Mouse (Mus musculus) liver, postnatal 0 days (tissue): Measurements from ENCODE around the gene Cadm2. TPM values are rescaled to one million over a fixed set of nuclear protein-coding genes. Genes with fewer than 3 reads are reported as not detected.

Experiments used
- ATAC-seq: fragments of 200-750 bp; cut with Nextera tagmentation; 2 replicates; pipeline ENCODE4 v1.8.0; 2017; ENCODE audit warnings: mild to moderate bottlenecking, moderate library complexity
- DNase-seq: peaks from one replicate; pipeline ENCODE4 v3.0.0-alpha.2; 2016
- H3K27ac ChIP-seq: fragments of 300-500 bp; sonication (generic); 2 replicates; pipeline ENCODE4 v1.5.1; 2014; ENCODE audit warnings: antibody characterized with exemption, moderate library complexity, mild to moderate bottlenecking, low read depth
- H3K27me3 ChIP-seq: fragments of 300-500 bp; sonication (generic); 2 replicates; pipeline ENCODE4 v1.6.1; 2014; ENCODE audit warnings: low read length, control low read depth, mixed read lengths; ENCODE audit not compliant: insufficient read depth
- H3K36me3 ChIP-seq: fragments of 300-500 bp; sonication (generic); replicated peaks from 2 replicates; pipeline ENCODE4 v1.6.1; 2014; ENCODE audit warnings: mild to moderate bottlenecking, control low read depth, low read length, moderate library complexity, mixed read lengths; ENCODE audit not compliant: insufficient read depth
- H3K4me1 ChIP-seq: fragments of 300-500 bp; sonication (generic); 2 replicates; pipeline ENCODE4 v1.6.1; 2014; ENCODE audit warnings: antibody characterized with exemption, mild to moderate bottlenecking, control low read depth; ENCODE audit not compliant: insufficient read depth
- H3K4me2 ChIP-seq: fragments of 300-500 bp; sonication (generic); 2 replicates; pipeline ENCODE4 v1.6.1; 2014; ENCODE audit warnings: low read depth, mild to moderate bottlenecking, low read length, moderate library complexity, mixed read lengths
- H3K4me3 ChIP-seq: fragments of 300-500 bp; sonication (generic); 2 replicates; pipeline ENCODE4 v1.5.1; 2014; ENCODE audit warnings: low read depth, low read length
- H3K9ac ChIP-seq: fragments of 300-500 bp; sonication (generic); replicated peaks from 2 replicates; pipeline ENCODE4 v1.6.1; 2014; ENCODE audit warnings: mild to moderate bottlenecking, moderate library complexity
- H3K9me3 ChIP-seq: fragments of 300-500 bp; sonication (generic); 2 replicates; pipeline ENCODE4 v1.6.1; 2016; ENCODE audit warnings: mild to moderate bottlenecking, control low read depth, low read length, mixed read lengths
- CTCF ChIP-seq: sonication (generic); IDR thresholded peaks from 2 replicates; pipeline ENCODE4 v1.5.1; 2016; ENCODE audit warnings: antibody characterized with exemption, low read depth
- EP300 ChIP-seq: IDR thresholded peaks from 2 replicates; pipeline ENCODE4 v1.6.1; 2016; ENCODE audit warnings: antibody characterized with exemption, low read depth, mild to moderate bottlenecking
- WGBS: fragments of 180-500 bp; shearing (Covaris S2); extraction: QIAGEN DNeasy Blood & Tissue Kit; methylation state at CpG from one replicate; pipeline ENCODE4 v1.1.7; 2014; ENCODE audit not compliant: insufficient replicate concordance; 5-methylcytosine and 5-hydroxymethylcytosine counted together
- polyA plus RNA-seq: library from polyadenylated mRNA; unstranded; fragments of >200 nt; fragmentation: Nextera tagmentation; extraction: Ambion mirVana; gene quantifications from 2 replicates; pipeline ENCODE4 v1.2.1, GENCODE M21; 2015

The Cadm2 gene
- polyA plus RNA-seq, 1 experiment from 2014 or later: not detected

DNA sequence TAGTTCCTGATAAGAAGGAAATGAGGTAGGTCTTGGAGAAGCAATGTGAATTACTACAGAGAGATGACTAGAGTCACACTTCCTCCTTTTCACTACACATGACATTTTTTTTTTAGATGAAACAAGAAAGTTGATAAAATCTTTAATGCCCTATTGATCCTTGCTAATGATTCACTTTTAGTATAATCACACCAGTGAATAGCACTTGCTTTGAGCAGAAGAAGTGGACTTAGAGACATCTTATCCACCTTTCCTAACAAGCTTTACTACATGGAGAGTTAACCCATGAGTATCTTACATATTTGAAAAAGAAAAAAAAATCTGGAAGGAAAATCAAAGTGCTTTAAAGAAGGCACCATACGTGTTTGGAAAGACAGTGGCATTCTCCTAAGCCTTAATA, 93.7 kb downstream of the Cadm2 start:
- Histone ChIP-seq H3K27ac (no peak overlapping the region), H3K9me3 (no peaks in the 10 kb centered on the region), H3K4me3 (no peak overlapping the region), H3K4me2 (no peak overlapping the region), H3K27me3 (no peaks in the 10 kb centered on the region), H3K36me3 (no peaks in the 10 kb centered on the region), H3K9ac (no peak overlapping the region), H3K4me1 (no peaks in the 10 kb centered on the region)
- WGBS: 62% methylated on average over 1 of the region's 1 CpGs
- ATAC-seq (no peak), DNase-seq (no peak)
- TF ChIP-seq CTCF: no peak
- TF ChIP-seq EP300: no peak

DNA sequence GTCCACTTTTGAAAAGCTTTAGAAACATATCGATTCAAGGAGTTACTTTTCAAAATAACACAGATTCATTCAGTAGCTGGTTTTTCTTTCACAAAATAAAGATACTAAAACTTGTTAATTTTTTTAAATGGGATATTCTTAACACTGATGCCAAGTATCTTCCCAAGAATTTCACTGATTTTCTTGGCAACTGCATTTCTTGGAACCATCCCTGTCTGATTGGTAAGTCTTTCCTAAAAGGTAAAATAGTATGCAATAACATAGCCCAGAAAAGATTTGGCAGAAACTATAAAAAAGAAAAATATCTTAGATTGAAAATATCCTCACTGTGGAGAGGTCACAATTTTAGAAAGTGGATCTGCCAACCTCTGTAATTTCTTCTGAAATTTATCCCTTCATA, 95.8 kb downstream of the Cadm2 start:
- H3K36me3 ChIP-seq: no peaks in the 10 kb centered on the region
- H3K4me3 ChIP-seq: no peak overlapping the region
- H3K9me3 ChIP-seq: no peaks in the 10 kb centered on the region
- DNase-seq: no peak
- no peak overlapping the region for H3K4me2 ChIP-seq
- no peak for ATAC-seq
- H3K27ac ChIP-seq: no peak overlapping the region
- no peak overlapping the region for H3K9ac ChIP-seq
- H3K27me3 ChIP-seq: no peaks in the 10 kb centered on the region
- 71% methylated on average over 1 of the region's 1 CpGs for WGBS
- TF ChIP-seq EP300 (no peak), CTCF (no peak)
- no peaks in the 10 kb centered on the region for H3K4me1 ChIP-seq

DNA sequence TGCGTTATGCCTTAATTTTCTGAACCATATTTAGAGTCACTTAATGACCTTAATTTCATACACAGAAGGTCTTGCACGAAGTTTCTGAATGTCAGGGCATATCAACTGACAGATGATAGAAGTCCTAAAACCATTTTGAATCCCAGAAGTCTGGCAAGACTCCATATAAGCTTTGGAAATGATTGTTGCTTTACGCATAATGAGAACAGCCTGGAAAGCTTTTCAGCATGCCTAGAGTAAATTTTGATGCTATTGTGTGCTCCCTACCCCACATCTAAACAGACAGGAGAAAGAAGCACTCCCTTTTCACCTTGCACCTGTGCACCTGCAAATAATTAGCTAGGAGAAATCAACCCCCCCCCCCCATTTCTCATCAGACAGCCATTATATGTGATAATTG, 102.4 kb downstream of the Cadm2 start:
- 72% methylated on average over 3 of the region's 3 CpGs for WGBS
- Histone ChIP-seq H3K27me3 (no peaks in the 10 kb centered on the region), H3K9ac (no peak overlapping the region), H3K36me3 (no peaks in the 10 kb centered on the region), H3K9me3 (no peaks in the 10 kb centered on the region), H3K27ac (no peak overlapping the region), H3K4me2 (no peak overlapping the region), H3K4me1 (no peaks in the 10 kb centered on the region), H3K4me3 (no peak overlapping the region)
- ATAC-seq (no peak), DNase-seq (no peak)
- TF ChIP-seq CTCF (no peak), EP300 (no peak)

GRCm38 (mm10) chr16:67515549-67515948, 105.2 kb downstream of the Cadm2 start:
- no peak for ATAC-seq
- H3K9ac ChIP-seq: no peak overlapping the region
- no peak overlapping the region for H3K27ac ChIP-seq
- H3K4me1 ChIP-seq: no peaks in the 10 kb centered on the region
- H3K27me3 ChIP-seq: no peaks in the 10 kb centered on the region
- H3K36me3 ChIP-seq: no peaks in the 10 kb centered on the region
- no peaks in the 10 kb centered on the region for H3K9me3 ChIP-seq
- DNase-seq: no peak
- H3K4me2 ChIP-seq: no peak overlapping the region
- TF ChIP-seq CTCF (no peak), EP300 (no peak)
- 60% methylated on average over 4 of the region's 4 CpGs for WGBS
- no peak overlapping the region for H3K4me3 ChIP-seq

DNA sequence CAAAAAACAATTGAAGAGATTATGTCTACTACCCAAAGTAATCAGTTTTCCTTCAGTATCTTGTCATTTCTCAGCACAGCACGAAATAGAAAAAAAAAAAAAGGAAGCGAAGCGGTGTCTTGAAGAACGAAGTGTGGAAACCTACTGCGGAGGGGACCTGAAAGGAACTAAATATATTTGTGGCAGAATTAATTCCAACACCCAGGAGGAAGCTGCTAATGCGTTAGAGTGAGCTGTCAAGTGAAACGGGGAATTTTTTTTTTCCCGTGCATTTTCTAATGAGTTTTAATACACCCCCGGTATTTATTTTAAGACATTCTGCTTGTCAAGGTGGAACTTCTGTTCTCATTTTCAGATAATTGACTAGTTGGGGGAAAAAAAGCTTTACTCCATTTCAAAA, 111.6 kb downstream of the Cadm2 start:
- Histone ChIP-seq H3K27me3 (no peaks in the 10 kb centered on the region), H3K9ac (no peak overlapping the region), H3K27ac (no peak overlapping the region), H3K4me3 (no peak overlapping the region), H3K36me3 (no peaks in the 10 kb centered on the region), H3K9me3 (no peaks in the 10 kb centered on the region), H3K4me1 (no peaks in the 10 kb centered on the region), H3K4me2 (no peak overlapping the region)
- no peak for DNase-seq
- WGBS: 84% methylated on average over 9 of the region's 9 CpGs
- ATAC-seq: no peak
- no peak for TF ChIP-seq EP300
- no peak for TF ChIP-seq CTCF

GRCm38 (mm10) chr16:67482542-67482941, 138.2 kb downstream of the Cadm2 start:
- DNase-seq: no peak
- ATAC-seq: no peak
- WGBS: 81% methylated on average over 7 of the region's 7 CpGs
- Histone ChIP-seq H3K27ac (no peak overlapping the region), H3K4me2 (no peak overlapping the region), H3K36me3 (no peaks in the 10 kb centered on the region), H3K9me3 (no peaks in the 10 kb centered on the region), H3K27me3 (no peaks in the 10 kb centered on the region), H3K4me1 (no peaks in the 10 kb centered on the region), H3K4me3 (no peak overlapping the region), H3K9ac (no peak overlapping the region)
- TF ChIP-seq EP300 (no peak), CTCF (no peak)

GRCm38 (mm10) chr16:67467041-67467440, 153.7 kb downstream of the Cadm2 start:
- 77% methylated on average over 3 of the region's 3 CpGs for WGBS
- no peaks in the 10 kb centered on the region for H3K27me3 ChIP-seq
- H3K9me3 ChIP-seq: no peaks in the 10 kb centered on the region
- H3K4me3 ChIP-seq: no peak overlapping the region
- no peak overlapping the region for H3K27ac ChIP-seq
- ATAC-seq: no peak
- H3K4me1 ChIP-seq: no peaks in the 10 kb centered on the region
- no peak overlapping the region for H3K4me2 ChIP-seq
- TF ChIP-seq CTCF: no peak
- TF ChIP-seq EP300: no peak
- H3K36me3 ChIP-seq: no peaks in the 10 kb centered on the region
- no peak overlapping the region for H3K9ac ChIP-seq
- no peak for DNase-seq
